Mouse (Mus musculus) thymus, postnatal 10 days (tissue): Measurements from ENCODE around the gene Snrk.

Experiments used
- DNase-seq, 2 experiments: peaks; one replicate each; pipeline ENCODE4 v3.0.0; 2021; ENCODE audit warnings: low spot score in 2 of 2

Gene Snrk

GRCm38 (mm10) chr9:122117112-122117616, at the start of gene Snrk:
Snrk (plus strand) TSS chr9:122117266.
- DNase-seq = peak; percentile 74 to 85

- DNase-seq = no peak
Observed at GRCm38 (mm10) chr9:122067654-122068053, 49.4 kb upstream of the Snrk start.

DNA sequence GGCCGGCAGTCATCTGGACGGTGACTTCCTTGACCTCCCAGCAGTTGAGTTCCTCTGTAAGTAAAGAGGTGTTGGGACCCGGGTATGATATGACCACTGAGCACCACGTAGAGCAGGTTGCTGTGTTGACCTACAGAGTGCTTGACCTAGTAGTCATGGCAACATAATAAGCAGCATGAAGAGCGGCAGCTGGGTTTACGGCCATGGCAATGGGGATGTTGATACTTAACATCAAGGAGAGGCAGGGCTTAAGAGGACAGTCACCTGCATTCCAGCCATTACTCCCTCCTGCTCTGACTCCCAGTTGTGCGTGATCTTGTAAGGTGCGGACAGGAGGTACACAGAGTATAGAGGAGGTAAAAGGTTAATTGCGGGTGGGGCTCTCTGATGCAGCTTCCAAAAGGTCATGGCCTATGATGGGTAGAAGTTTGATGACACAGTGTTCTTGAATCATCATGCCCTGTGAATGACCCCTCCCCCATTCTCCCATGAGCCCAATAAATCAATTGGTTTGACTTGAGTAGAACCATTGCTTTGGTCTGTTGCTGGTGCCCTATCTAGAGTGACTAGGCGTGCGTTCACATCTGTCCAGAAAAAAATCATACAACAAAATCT, 47.4 kb upstream of the Snrk start:
- no peak for DNase-seq

DNA sequence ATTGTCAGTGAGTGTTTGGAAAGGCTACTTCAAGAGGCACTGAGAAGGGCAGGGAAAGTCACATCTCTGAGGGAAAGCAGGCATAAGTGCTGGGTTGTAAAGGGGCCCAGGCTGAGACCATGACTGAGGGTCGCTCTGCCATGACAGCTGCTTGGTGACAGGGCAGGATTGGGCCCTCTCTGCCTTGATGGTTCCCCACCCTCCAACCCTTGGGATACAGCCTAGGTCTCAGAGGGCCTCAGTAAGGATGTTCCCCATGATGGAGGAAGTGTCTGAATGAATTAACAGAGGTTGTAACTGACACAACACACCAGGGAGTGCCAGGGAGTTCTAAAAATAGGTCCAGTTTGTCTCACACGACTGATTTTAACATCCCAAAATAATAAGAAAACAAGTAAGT, 43.1 kb upstream of the Snrk start:
- DNase-seq = no peak

DNA sequence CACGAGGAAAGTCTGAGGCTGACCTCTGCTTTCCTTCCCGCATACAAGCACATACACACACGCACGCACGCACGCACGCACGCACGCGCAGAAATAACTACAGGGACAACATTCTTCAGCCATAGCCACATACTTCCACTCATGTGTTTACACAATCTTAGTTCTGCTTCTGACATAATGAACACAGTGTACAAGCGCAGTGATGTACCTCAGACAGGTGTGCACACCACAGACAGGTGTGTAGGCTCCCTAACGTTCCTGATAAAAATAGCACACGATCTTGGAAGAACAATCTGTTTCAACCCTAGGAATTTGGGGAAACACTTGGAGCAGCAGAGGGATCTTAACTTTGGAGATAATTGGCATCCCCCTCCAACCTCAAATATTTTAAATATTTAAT, 42.5 kb upstream of the Snrk start:
- no peak for DNase-seq

DNA sequence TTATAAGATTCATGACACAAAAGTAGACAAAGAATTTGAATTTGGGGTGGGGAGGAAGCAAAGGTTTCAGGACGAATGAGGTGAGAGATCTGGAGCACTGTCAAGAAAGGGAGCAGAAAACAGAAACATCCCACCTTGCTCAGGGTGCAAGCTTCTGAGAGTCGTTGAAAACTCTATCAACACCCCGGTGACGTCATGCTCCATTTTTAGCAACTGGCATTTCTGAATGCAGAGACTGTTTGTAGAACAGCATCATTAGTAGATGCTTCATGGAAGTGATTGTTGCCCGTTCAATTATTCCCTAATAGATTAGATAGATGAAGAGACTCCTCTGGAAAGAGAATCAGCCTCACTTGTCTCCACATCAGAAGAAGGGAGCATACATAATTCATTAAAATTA, 38.6 kb upstream of the Snrk start:
- no peak for DNase-seq

DNA sequence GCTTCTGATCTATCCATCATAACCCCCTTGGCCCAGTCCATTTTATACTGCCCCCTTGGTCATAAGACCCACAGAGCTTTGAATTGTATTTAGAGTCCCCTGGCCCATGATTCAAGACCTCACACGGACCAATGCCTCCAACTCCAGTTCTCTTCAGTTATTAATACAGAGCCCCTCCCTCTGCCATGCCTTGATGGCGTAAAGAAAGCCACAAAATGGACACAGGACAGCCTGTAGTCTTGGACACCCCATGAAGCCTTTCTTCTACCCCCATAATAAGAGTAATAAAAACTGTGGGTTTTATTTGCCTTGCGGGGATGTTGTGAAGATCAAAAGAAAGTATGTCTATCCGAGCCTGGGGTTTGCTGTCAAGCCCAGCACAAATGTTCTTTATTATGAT, 33.4 kb upstream of the Snrk start:
- DNase-seq = no peak

- no peak for DNase-seq
Observed at GRCm38 (mm10) chr9:122084175-122084574, 32.9 kb upstream of the Snrk start.

DNA sequence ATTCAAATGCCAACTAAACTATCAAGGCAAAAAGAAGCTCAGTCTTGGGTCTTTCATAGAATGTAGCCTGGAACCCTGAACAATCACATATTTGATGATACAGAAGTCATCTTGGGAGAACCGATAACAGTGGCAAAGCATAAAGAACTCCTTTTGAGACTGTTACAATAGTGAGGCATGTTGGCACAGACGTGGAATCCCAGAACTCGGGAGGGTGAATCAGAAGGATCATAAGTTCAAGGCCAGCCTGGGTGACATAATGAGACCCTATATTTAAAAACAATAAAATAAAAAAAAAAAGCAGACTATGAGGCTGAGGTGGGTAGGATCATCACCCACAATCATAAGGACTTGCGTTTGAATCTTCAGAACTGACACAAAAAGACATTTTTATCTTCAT, 32.4 kb upstream of the Snrk start:
- DNase-seq = no peak

GRCm38 (mm10) chr9:122085055-122085454, 32.0 kb upstream of the Snrk start:
- DNase-seq = no peak

GRCm38 (mm10) chr9:122085550-122086205, 31.4 kb upstream of the Snrk start:
- DNase-seq = no peak

DNA sequence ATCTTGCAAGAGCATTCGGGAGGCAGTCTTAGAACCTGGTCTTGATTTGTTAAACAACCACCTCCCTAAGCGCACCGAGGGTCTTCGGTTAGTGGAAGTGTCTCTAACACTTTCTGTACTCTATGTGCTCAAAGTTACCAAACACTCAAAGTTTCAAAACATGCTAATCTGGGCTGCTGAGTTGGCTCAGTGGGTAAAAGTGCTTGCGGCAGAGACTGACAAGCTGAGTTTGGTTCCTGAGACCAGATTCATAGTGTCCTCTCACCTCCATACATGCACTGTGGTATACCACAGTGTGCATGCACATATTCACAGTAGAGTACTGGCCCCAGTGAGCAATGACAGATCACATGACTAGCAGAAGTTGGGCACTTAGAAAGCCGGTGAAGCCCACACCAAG, 30.0 kb upstream of the Snrk start:
- DNase-seq = no peak

DNA sequence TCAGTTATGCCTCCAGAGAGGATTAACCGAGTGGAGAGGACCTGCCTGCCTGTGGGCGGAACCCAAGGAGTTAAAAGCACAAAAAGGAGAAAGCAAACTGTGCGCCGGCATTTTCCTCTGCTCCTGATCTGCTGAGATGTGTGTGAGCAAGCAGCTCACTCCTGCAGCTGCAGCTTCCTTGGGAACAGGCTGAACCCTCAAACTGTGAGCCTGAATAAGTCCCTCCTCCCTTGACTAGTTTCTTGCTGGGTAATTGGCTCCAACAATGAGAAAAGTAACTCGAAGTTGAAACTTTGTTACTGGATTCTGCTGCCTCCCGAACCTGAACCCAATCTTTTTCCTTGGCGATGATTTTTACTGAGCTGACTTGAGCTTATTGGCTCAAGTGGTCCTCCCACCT, 25.9 kb upstream of the Snrk start:
- no peak for DNase-seq

DNA sequence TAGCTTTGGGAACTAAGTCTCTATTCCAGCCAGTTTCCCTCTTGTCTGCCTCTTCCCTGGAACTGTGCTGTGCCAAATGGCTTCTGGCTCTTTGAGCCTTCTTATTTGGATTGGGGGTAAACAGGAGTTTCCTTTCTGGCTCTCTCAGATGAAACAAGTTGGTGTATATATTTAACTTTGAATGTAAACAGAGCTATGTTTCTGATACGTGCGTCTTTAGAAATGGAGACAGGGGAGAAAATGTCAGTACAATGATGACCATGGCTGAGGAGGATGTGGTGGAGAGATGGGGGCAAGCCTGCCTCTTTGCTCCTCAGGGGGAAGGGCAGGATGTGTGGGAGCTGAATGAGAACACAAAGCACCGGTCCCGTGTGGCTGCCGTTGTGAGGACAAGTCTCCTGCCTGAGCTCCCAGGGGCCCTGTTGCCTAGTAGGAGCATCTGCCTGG, 25.3 kb upstream of the Snrk start:
- no peak for DNase-seq

DNA sequence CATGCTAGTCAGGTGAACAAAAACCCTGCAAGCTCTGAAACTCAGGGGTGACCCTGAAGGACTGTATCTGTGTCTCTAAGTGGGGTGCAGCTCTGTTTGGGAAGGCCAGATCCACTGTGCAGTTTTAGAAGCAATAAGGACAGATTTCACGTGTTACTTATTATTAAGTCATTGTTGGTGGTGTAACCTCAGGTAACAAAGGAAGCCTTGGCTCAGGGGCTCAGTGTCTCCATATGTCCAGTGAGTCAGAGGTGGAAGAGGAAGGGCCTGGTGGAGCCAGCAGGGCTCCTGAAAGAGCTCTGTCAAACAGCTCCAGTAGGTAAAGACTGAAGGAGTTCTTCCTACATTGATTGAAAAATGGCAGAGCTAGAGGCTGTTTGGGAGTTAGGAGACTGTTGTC, 22.9 kb upstream of the Snrk start:
- DNase-seq = no peak

GRCm38 (mm10) chr9:122096822-122097511, 20.1 kb upstream of the Snrk start:
- DNase-seq = no peak

- DNase-seq = no peak
Observed at GRCm38 (mm10) chr9:122097535-122097934, 19.5 kb upstream of the Snrk start.

DNA sequence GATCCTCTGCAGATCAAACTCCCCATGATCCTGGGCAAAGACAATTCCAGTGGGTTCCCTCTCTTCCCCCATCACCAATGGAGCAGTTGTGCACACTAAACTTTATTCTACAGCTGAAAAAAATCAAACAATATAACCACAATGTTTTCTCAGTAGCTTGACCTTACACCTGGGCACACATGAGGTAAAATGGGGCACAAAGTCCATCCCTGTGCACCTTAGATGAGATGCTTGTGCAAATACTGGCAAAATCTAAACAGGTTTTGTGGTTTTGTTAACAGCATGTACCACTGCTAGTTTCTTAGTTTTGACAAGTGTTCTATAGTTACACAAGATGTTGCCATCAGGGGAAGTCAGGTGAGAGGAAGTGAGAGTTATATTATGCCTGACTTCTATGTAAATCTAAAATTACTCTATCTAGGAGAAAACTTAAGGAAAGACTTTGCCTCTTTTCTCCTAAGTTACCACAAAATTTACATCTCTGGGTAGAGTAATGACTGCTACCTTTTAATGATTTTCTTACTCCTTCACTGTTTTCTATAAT, 16.4 kb upstream of the Snrk start:
- DNase-seq = no peak

- no peak for DNase-seq
Observed at GRCm38 (mm10) chr9:122101196-122101595, 15.9 kb upstream of the Snrk start.

DNA sequence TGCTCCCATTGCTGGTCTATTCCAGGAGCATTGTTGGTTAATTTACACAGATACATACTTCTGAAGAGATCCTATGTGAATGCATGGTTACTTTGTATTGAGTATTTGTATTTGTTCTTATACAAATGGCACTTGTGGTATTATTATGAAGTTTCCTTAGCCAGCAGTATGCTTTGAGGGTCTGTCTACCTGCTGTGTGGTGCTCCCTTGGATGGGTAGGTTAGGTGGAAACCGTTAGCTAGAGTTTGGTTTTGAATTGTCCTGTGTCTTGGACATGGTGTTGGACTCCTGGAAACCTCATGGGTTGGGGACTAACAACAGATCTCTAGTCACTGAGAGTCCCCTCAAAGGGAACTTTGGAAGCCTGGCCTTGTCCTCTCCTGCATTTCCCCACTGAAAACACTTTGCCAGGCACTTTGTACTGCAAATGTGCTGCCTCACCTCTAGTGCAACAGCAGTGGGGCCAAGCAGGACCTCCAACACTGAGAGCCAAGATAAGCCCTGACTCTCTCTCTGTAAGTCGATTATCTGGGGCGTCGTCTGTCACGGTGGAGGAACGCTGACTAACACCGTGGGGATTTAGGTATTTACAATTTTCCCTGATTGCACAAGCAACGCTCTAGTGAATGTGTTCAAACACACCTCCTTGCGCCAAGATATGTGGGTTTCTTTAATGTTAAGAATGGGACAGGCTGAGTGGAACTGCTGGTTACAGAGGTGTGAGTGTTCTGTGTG, 13.3 kb upstream of the Snrk start:
- DNase-seq = no peak

- DNase-seq = no peak
Observed at GRCm38 (mm10) chr9:122104285-122104829, 12.7 kb upstream of the Snrk start.
